Mouse (Mus musculus): Measurements from ENCODE around the gene Fam111a.
A peak's percentile ranks its signal among the peaks of the same experiment; 100 is the strongest.
"Not testable (repeated sequence)": the region's sequence is repeated elsewhere in the genome, so short reads cannot be mapped to it uniquely, and the experiment has no call there.

Gene Fam111a

GRCm38 (mm10) chr19:12545440-12545839 is at the start of gene Fam111a:
Gene Fam111a (plus strand): TSS chr19:12545740.
- ATAC-seq (ENCODE audit: low TSS enrichment), result not testable (repeated sequence)

GRCm38 (mm10) chr19:12496241-12496640 is 49.3 kb upstream of the Fam111a start:
- no peak for ATAC-seq (ENCODE audit: low TSS enrichment)

GRCm38 (mm10) chr19:12497909-12498308 is 47.6 kb upstream of the Fam111a start:
- ATAC-seq (ENCODE audit: low TSS enrichment), result peak; percentile 28

GRCm38 (mm10) chr19:12498321-12498720 is 47.2 kb upstream of the Fam111a start:
- ATAC-seq (ENCODE audit: low TSS enrichment), result no peak

- no peak for ATAC-seq (ENCODE audit: low TSS enrichment)
These were observed 46.6 kb upstream of the Fam111a start for GRCm38 (mm10) chr19:12498941-12499340.

GRCm38 (mm10) chr19:12499485-12499884 is 46.1 kb upstream of the Fam111a start:
- ATAC-seq (ENCODE audit: low TSS enrichment), result no peak

GRCm38 (mm10) chr19:12500124-12500523 is 45.4 kb upstream of the Fam111a start:
- ATAC-seq (ENCODE audit: low TSS enrichment), result peak; percentile 82

- ATAC-seq (ENCODE audit: low TSS enrichment), result peak; percentile 35
These were observed 44.6 kb upstream of the Fam111a start for GRCm38 (mm10) chr19:12500881-12501311.

- ATAC-seq (ENCODE audit: low TSS enrichment), result peak; percentile 73
These were observed 43.9 kb upstream of the Fam111a start, which contains the start of gene Dtx4 for GRCm38 (mm10) chr19:12501370-12502347. Gene Dtx4 (minus strand): TSS chr19:12501454.

GRCm38 (mm10) chr19:12502756-12503155 is 42.8 kb upstream of the Fam111a start:
- no peak for ATAC-seq (ENCODE audit: low TSS enrichment)

GRCm38 (mm10) chr19:12514621-12515020 is 30.9 kb upstream of the Fam111a start:
- ATAC-seq (ENCODE audit: low TSS enrichment), result no peak

- peak; percentile 94 for ATAC-seq (ENCODE audit: low TSS enrichment)
These were observed 27.6 kb upstream of the Fam111a start for GRCm38 (mm10) chr19:12517671-12518540.

- no peak for ATAC-seq (ENCODE audit: low TSS enrichment)
These were observed 27.0 kb upstream of the Fam111a start for GRCm38 (mm10) chr19:12518541-12518890.

GRCm38 (mm10) chr19:12523377-12523776 is 22.2 kb upstream of the Fam111a start:
- no peak for ATAC-seq (ENCODE audit: low TSS enrichment)

- ATAC-seq (ENCODE audit: low TSS enrichment), result no peak
These were observed 8.4 kb upstream of the Fam111a start for GRCm38 (mm10) chr19:12537168-12537567.

- ATAC-seq (ENCODE audit: low TSS enrichment), result no peak
These were observed 5.6 kb upstream of the Fam111a start for GRCm38 (mm10) chr19:12539975-12540374.

GRCm38 (mm10) chr19:12540727-12541126 is 4.8 kb upstream of the Fam111a start:
- ATAC-seq (ENCODE audit: low TSS enrichment), result no peak

- no peak for ATAC-seq (ENCODE audit: low TSS enrichment)
These were observed 3.9 kb upstream of the Fam111a start for GRCm38 (mm10) chr19:12541644-12542043.

GRCm38 (mm10) chr19:12549166-12549565 is 3.6 kb downstream of the Fam111a start:
- ATAC-seq (ENCODE audit: low TSS enrichment), result no peak

GRCm38 (mm10) chr19:12550005-12550942 is 4.7 kb downstream of the Fam111a start:
- no peak for ATAC-seq (ENCODE audit: low TSS enrichment)

GRCm38 (mm10) chr19:12556293-12556692 is 10.8 kb downstream of the Fam111a start:
- ATAC-seq (ENCODE audit: low TSS enrichment), result no peak
